Mouse (Mus musculus) stomach, embryonic 16.5 days (tissue): ENCODE measurements around the gene Hhip. TPM values are rescaled to one million over a fixed set of nuclear protein-coding genes. Genes with fewer than 3 reads are reported as not detected.

Experiments used
- ATAC-seq: fragments of 200-750 bp; cut with Nextera tagmentation; 2 replicates; pipeline ENCODE4 v1.8.0; 2017; ENCODE audit warnings: moderate number of reproducible peaks, moderate TSS enrichment; ENCODE audit not compliant: insufficient read depth, low FRiP score
- H3K27ac ChIP-seq: fragments of 300-500 bp; sonication (generic); 2 replicates; pipeline ENCODE4 v1.5.1; 2014; ENCODE audit warnings: low read length
- H3K27me3 ChIP-seq: fragments of 300-500 bp; sonication (generic); 2 replicates; pipeline ENCODE4 v1.6.1; 2014; ENCODE audit warnings: low read length, control low read depth, mixed read lengths; ENCODE audit not compliant: control insufficient read depth, insufficient read depth
- H3K36me3 ChIP-seq: fragments of 300-500 bp; sonication (generic); 2 replicates; pipeline ENCODE4 v1.6.1; 2014; ENCODE audit warnings: low read length; ENCODE audit not compliant: control insufficient read depth, insufficient read depth
- H3K4me1 ChIP-seq: fragments of 300-500 bp; sonication (generic); 2 replicates; pipeline ENCODE4 v1.6.1; 2014; ENCODE audit warnings: low read length, control low read depth, mixed read lengths; ENCODE audit not compliant: control insufficient read depth, insufficient read depth
- H3K4me2 ChIP-seq: fragments of 300-500 bp; sonication (generic); 2 replicates; pipeline ENCODE4 v1.6.1; 2014; ENCODE audit warnings: low read depth, low read length, mixed read lengths
- H3K4me3 ChIP-seq: fragments of 300-500 bp; sonication (generic); replicated peaks from 2 replicates; pipeline ENCODE4 v1.5.1; 2014; ENCODE audit warnings: mild to moderate bottlenecking, low read length
- H3K9ac ChIP-seq: fragments of 300-500 bp; sonication (generic); 2 replicates; pipeline ENCODE4 v1.6.1; 2014; ENCODE audit warnings: low read length
- H3K9me3 ChIP-seq: fragments of 300-500 bp; sonication (generic); replicated peaks from 2 replicates; pipeline ENCODE4 v1.6.1; 2016; ENCODE audit warnings: low read length, control low read depth; ENCODE audit not compliant: control insufficient read depth
- WGBS: fragments of 180-500 bp; shearing (Covaris S2); extraction: QIAGEN DNeasy Blood & Tissue Kit; methylation state at CpG from one replicate; pipeline ENCODE4 v1.1.7; 2014; 5-methylcytosine and 5-hydroxymethylcytosine counted together
- polyA plus RNA-seq: library from polyadenylated mRNA; unstranded; fragments of >200 nt; fragmentation: Nextera tagmentation; extraction: Ambion mirVana; gene quantifications from 2 replicates; pipeline ENCODE4 v1.2.1, GENCODE M21; 2015

The Hhip gene
- polyA plus RNA-seq, 1 experiment from 2014 or later: 16.7 TPM

- H3K9me3 ChIP-seq: no peaks in the 10 kb centered on the region
- no peak overlapping the region for H3K4me2 ChIP-seq
- no peak overlapping the region for H3K4me3 ChIP-seq
- H3K9ac ChIP-seq: no peak overlapping the region
- no peaks in the 10 kb centered on the region for H3K27me3 ChIP-seq
- H3K27ac ChIP-seq: no peak overlapping the region
- no peaks in the 10 kb centered on the region for H3K4me1 ChIP-seq
- no peak for ATAC-seq
- H3K36me3 ChIP-seq: no peaks in the 10 kb centered on the region
- 26% methylated on average over 3 of the region's 3 CpGs for WGBS
These were observed 104.9 kb downstream of the Hhip start for GRCm38 (mm10) chr8:79952857-79953256.

- H3K4me2 ChIP-seq: no peak overlapping the region
- ATAC-seq: no peak
- H3K4me1 ChIP-seq: no peaks in the 10 kb centered on the region
These were observed 107.4 kb downstream of the Hhip start for GRCm38 (mm10) chr8:79950376-79950775.

GRCm38 (mm10) chr8:79945501-79946076 lies 112.2 kb downstream of the Hhip start:
- Histone ChIP-seq H3K4me1 (no peaks in the 10 kb centered on the region), H3K4me3 (no peak overlapping the region), H3K27ac (no peak overlapping the region), H3K27me3 (no peaks in the 10 kb centered on the region), H3K9me3 (no peaks in the 10 kb centered on the region), H3K4me2 (no peak overlapping the region), H3K36me3 (no peaks in the 10 kb centered on the region), H3K9ac (no peak overlapping the region)
- ATAC-seq: no peak
- 59% methylated on average over 9 of the region's 9 CpGs for WGBS

More at GRCm38 (mm10) chr8:79950376-79950775, 107.4 kb downstream of the Hhip start:
- H3K27me3 ChIP-seq: no peaks in the 10 kb centered on the region
- H3K9ac ChIP-seq: no peak overlapping the region
- H3K9me3 ChIP-seq: no peaks in the 10 kb centered on the region
- no peaks in the 10 kb centered on the region for H3K36me3 ChIP-seq
- WGBS: 40% methylated on average over 3 of the region's 3 CpGs
- H3K4me3 ChIP-seq: no peak overlapping the region
- H3K27ac ChIP-seq: no peak overlapping the region

- no peaks in the 10 kb centered on the region for H3K36me3 ChIP-seq
- H3K4me1 ChIP-seq: 0 out of 2 replicates have a peak, but pooled peaks cover 4% of the 10 kb centered on the region
- ATAC-seq: no peak
- 90% methylated on average over 5 of the region's 5 CpGs for WGBS
- no peak overlapping the region for H3K4me2 ChIP-seq
- H3K4me3 ChIP-seq: no peak overlapping the region
- no peaks in the 10 kb centered on the region for H3K27me3 ChIP-seq
- H3K27ac ChIP-seq: no peak overlapping the region
- no peak overlapping the region for H3K9ac ChIP-seq
- H3K9me3 ChIP-seq: no peaks in the 10 kb centered on the region
These were observed 116.7 kb downstream of the Hhip start for GRCm38 (mm10) chr8:79941070-79941469.

GRCm38 (mm10) chr8:79936856-79937445 lies 120.9 kb downstream of the Hhip start:
- Histone ChIP-seq H3K4me3 (no peak overlapping the region), H3K27ac (no peak overlapping the region), H3K9me3 (no peaks in the 10 kb centered on the region), H3K9ac (no peak overlapping the region), H3K36me3 (no peaks in the 10 kb centered on the region), H3K27me3 (no peaks in the 10 kb centered on the region), H3K4me1 (peaks cover 4% of the 10 kb centered on the region; the same call in 1 of the 2 replicates), H3K4me2 (no peak overlapping the region)
- ATAC-seq: no peak
- 43% methylated on average over 9 of the region's 9 CpGs for WGBS

GRCm38 (mm10) chr8:79935793-79936192 lies 122.0 kb downstream of the Hhip start:
- Histone ChIP-seq H3K9ac (no peak overlapping the region), H3K4me3 (no peak overlapping the region), H3K36me3 (no peaks in the 10 kb centered on the region), H3K27me3 (no peaks in the 10 kb centered on the region), H3K4me1 (peaks cover 4% of the 10 kb centered on the region; the same call in 1 of the 2 replicates), H3K4me2 (no peak overlapping the region), H3K9me3 (no peaks in the 10 kb centered on the region), H3K27ac (no peak overlapping the region)
- 25% methylated on average over 7 of the region's 7 CpGs for WGBS
- ATAC-seq: no peak

- WGBS: 50% methylated on average over 4 of the region's 4 CpGs
- Histone ChIP-seq H3K9ac (no peak overlapping the region), H3K27ac (no peak overlapping the region; the same call in 1 of the 2 replicates), H3K4me3 (no peak overlapping the region), H3K4me1 (no peaks in the 10 kb centered on the region), H3K4me2 (no peak overlapping the region), H3K9me3 (no peaks in the 10 kb centered on the region), H3K36me3 (no peaks in the 10 kb centered on the region), H3K27me3 (no peaks in the 10 kb centered on the region)
- ATAC-seq: no peak
These were observed 128.6 kb downstream of the Hhip start for GRCm38 (mm10) chr8:79929202-79929601.

- Histone ChIP-seq H3K4me2 (no peak overlapping the region), H3K36me3 (no peaks in the 10 kb centered on the region), H3K27me3 (no peaks in the 10 kb centered on the region), H3K9me3 (no peaks in the 10 kb centered on the region), H3K27ac (no peak overlapping the region), H3K4me1 (no peaks in the 10 kb centered on the region), H3K4me3 (no peak overlapping the region), H3K9ac (no peak overlapping the region)
- ATAC-seq: no peak
- 56% methylated on average over 7 of the region's 7 CpGs for whole genome bisulfite sequencing
These were observed 140.6 kb downstream of the Hhip start for GRCm38 (mm10) chr8:79917211-79917610.
